Mouse (Mus musculus): ENCODE data around the gene Ssbp3.

The Ssbp3 gene

DNA sequence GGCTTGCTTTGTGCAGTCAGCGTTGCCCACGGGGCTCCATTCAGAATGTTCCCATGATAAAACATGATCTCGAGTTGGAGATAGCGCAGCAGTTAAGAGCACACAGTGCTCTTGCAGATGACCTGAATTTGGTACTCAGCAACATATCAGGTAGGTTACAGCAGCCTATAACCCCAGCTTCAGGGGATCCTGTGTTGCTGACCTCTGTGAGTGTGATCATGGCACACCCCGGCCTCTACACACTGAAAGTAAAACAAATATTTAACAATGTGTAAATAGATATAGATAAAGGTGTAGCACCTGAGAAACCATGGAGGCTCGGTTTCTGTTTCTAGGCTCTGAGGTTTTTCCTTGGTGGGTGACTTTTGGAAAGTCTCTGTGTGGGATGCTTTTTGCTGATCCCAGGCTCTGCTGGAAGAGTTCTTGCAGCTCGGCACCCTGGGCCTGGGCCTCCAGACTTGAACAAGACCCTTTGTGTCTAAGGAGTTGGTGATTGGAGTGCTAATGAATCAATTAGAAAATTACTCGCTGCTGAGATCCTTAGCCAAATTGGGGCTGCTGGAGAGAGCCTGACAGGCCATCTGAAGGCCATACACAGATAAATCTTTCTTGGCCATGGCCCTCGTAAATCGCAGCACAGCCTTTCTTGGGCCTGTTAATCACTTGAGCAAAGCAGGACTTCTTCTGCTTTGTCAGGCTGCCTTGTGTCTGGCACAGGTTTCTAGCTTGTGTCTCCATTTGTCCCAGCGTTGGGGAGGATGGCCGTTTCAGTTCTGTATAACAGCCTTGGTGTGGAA lies 49.2 kb downstream of the Ssbp3 start:
- DNase-seq (ENCODE audit: low spot score) = no peak

DNA sequence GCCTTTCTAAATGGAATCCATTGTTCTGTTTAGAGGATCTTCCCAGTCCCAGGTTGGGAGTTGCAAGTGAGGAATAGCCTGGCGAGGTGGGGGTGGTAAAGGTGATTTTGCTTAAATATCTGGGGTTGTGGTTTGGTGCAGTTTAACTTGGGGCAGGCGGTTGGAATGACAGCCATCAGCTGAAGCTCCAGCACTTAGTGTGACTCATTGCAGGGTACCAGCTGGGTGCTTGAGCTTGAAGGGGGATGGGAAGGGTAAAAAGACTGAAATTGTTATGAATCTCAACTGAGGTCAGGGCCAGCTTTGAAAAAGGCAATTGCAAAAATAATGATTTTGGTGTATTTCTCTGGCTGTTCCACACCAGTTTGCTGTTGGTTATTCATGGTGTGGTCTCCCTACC lies 50.0 kb downstream of the Ssbp3 start:
- DNase-seq (ENCODE audit: low spot score) = no peak

GRCm38 (mm10) chr4:106961321-106961720 lies 50.8 kb downstream of the Ssbp3 start:
- DNase-seq (ENCODE audit: low spot score) = no peak

DNA sequence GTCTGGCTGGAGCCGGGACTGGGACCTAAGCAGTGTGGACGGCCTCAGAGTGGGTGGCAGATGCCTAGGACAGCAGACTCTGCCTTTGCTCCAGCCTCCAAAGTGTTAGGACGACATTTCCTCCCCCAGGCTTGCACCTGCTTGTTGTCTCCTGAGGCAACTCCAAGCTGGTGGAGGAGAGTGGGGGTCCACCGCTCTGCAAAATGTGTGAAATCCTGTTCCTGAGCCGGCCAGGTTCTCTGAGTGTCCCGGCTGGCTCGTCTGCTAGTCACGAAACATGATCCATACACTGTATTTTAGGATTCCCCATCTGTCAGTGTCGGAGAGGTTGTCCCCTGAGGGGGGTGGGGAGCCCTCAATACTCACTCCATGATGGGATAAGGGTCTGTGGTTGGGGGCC lies 53.9 kb downstream of the Ssbp3 start:
- DNase-seq (ENCODE audit: low spot score) = no peak

- no peak for DNase-seq (ENCODE audit: low spot score)
These were observed 54.5 kb downstream of the Ssbp3 start for GRCm38 (mm10) chr4:106964996-106965395.

GRCm38 (mm10) chr4:106966443-106966842 lies 55.9 kb downstream of the Ssbp3 start:
- DNase-seq (ENCODE audit: low spot score) = no peak

- DNase-seq (ENCODE audit: low spot score) = no peak
These were observed 58.4 kb downstream of the Ssbp3 start for GRCm38 (mm10) chr4:106968910-106969309.

DNA sequence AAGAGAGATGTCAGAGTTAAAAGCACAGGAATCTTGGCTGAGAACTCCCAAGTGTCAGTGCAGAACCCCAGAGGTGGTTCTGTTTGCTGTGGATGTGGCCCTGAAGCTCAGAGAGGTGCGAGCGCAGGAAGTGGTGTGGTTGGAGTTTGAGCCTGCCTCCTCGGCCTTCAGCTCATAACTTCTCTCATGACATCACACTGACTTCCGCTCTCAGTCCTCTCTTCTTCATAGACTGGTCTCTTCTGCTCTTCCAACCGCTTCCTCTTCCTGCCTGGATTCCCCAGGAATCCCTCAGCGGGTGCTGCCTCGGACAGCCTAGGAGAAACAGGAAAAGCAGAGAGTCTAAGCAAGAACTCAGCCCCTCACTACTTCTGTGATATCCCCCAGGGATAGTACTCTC lies 60.3 kb downstream of the Ssbp3 start:
- DNase-seq (ENCODE audit: low spot score) = no peak

DNA sequence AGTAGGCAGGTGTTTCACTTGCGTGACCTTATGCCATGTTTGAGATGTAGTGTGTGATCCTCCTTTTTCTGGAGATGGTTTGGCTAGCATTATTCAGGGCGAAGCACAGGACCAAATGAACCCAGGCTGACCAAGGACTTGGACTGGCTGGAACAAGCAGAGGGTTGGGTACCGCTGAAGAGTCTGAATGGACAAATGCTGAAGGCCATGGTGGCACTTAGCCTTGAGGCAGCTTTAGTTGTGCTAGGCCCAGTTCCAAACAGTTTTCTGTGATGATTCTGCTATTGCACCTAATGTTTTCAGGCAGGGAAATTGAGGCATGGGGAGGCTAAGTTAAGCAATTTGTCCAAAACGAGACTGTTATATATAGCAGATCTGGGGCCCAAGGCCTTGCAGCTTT lies 61.6 kb downstream of the Ssbp3 start:
- no peak for DNase-seq (ENCODE audit: low spot score)

GRCm38 (mm10) chr4:106972461-106973384 lies 62.2 kb downstream of the Ssbp3 start:
- no peak for DNase-seq (ENCODE audit: low spot score)

GRCm38 (mm10) chr4:106975324-106975723 lies 64.8 kb downstream of the Ssbp3 start:
- no peak for DNase-seq (ENCODE audit: low spot score)

- no peak for DNase-seq (ENCODE audit: low spot score)
These were observed 65.4 kb downstream of the Ssbp3 start for GRCm38 (mm10) chr4:106975890-106976289.

GRCm38 (mm10) chr4:106976576-106976975 lies 66.1 kb downstream of the Ssbp3 start:
- DNase-seq (ENCODE audit: low spot score) = no peak

GRCm38 (mm10) chr4:106977218-106977651 lies 66.7 kb downstream of the Ssbp3 start:
- DNase-seq (ENCODE audit: low spot score) = peak; percentile 80

- DNase-seq (ENCODE audit: low spot score) = no peak
These were observed 67.9 kb downstream of the Ssbp3 start for GRCm38 (mm10) chr4:106978376-106978775.

- no peak for DNase-seq (ENCODE audit: low spot score)
These were observed 70.2 kb downstream of the Ssbp3 start for GRCm38 (mm10) chr4:106980669-106981068.

DNA sequence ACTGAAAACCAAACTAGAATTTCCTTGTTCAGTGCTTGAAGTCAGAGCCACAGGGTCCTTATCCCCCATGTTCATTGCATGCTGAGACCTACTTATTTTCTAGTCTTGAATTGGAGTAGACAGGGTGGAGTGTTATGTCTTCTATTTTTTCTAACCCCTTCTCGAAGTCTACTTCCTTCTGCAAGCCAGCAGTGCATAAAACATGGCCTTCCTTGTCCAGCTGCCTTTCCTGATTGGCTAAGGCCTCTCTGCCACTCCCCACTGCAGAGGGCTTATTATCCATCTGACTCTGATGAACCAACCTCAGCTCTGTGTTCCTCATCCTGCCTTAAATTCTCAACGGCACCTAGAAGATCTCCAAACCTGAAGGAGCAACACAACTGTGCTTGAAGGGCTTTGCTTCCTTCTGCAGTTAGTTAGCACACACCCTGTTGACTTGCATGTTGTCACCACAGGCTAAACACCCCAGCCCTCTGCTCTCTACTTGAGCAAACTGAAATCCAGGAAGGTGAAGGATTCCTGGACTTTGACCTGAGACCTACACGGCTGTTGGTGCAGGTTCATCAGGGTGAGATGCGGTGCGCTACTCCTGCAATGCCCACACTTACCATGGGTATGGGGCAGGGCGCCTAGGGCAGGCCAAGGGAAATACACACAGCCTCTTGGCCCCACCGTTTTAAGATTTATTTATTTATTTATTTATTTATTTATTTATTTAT lies 71.0 kb downstream of the Ssbp3 start:
- no peak for DNase-seq (ENCODE audit: low spot score)

DNA sequence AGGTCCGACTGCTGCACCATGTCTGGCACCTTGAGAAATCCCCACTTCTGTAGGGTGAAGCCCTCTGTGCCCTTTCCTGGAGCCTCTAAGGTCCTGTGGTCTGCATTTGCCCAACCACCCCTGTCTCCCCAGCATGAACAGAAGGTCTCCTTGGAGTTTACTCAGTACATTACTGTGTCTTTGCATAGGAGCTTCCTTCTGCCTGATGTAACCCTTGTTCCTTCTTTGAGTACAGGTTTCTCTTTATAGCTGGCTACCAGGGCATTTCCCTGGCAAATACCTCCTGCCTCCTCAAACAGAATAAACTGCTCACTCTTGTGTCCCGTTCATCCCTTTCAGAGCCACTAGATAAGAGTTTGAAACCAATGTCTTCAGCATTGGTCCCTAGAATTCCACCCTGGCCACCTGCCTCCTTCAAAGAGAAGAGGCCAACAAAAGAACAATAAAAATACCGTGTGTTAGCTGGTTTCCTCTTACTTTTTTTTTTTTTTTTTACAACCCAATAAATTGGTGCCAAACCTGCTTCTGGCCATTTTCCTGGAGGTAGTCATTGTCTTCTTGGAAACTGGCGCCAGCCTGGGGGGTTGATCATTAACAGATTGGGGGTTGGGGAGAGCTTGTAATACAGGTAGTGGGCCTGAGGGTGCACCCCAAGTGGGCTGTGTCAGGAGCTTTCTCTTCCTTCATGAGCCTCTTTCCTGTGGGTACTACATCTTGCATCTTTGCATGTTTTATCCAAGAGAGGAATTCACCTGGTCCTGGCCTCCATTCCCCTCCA lies 72.0 kb downstream of the Ssbp3 start:
- DNase-seq (ENCODE audit: low spot score) = no peak

DNA sequence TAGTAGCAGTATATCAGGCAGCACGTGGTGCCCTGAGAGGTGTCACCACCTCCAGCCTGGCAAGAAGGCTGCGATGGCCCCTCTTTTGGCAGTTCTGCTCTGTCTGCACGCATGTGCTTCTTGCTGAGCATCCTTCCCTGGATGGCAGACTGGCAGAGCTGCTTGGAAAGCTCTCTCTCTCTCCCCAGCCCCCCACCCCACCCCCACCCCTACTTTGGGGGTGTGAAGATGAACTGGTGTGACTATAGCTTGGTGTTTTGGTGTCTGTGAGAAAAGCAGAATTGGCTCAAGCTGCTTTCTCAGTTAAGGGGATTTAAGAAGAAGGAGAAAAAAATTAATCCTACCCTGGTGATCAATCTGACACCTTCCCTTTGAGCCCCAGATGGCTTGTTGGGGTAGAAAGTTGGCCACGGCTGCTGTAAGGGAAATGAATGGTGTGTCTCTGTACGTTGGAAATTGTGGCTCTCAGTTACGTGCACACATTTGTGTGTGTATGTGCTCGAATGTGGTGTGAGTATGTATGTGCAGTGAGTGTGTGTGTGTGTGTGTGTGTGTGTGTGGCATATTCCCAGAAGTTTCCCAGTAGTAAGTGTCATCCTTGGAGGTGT lies 73.5 kb downstream of the Ssbp3 start:
- DNase-seq (ENCODE audit: low spot score) = no peak

GRCm38 (mm10) chr4:106985289-106985688 lies 74.8 kb downstream of the Ssbp3 start:
- DNase-seq (ENCODE audit: low spot score) = no peak
